Mouse (Mus musculus) forebrain, embryonic 16.5 days (tissue): ENCODE measurements around the gene Med13l. TPM values are rescaled to one million over a fixed set of nuclear protein-coding genes. Genes with fewer than 3 reads are reported as not detected.
A peak's percentile ranks its signal among the peaks of the same experiment; 100 is the strongest.

Experiments used
- ATAC-seq: fragments of 200-750 bp; cut with Nextera tagmentation; 2 replicates; pipeline ENCODE4 v1.8.0; 2017; ENCODE audit warnings: mild to moderate bottlenecking, moderate library complexity
- H3K27ac ChIP-seq: fragments of 300-500 bp; sonication (generic); 2 replicates; pipeline ENCODE4 v1.5.1; 2014; ENCODE audit warnings: low read length, control low read depth
- H3K27me3 ChIP-seq: fragments of 300-500 bp; sonication (generic); replicated peaks from 2 replicates; pipeline ENCODE4 v1.6.1; 2014; ENCODE audit warnings: low read length; ENCODE audit not compliant: control insufficient read depth, insufficient read depth
- H3K36me3 ChIP-seq: fragments of 300-500 bp; sonication (generic); 2 replicates; pipeline ENCODE4 v1.6.1; 2014; ENCODE audit not compliant: control insufficient read depth, insufficient read depth
- H3K4me1 ChIP-seq: fragments of 300-500 bp; sonication (generic); replicated peaks from 2 replicates; pipeline ENCODE4 v1.6.1; 2014; ENCODE audit warnings: low read length; ENCODE audit not compliant: control insufficient read depth, insufficient read depth
- H3K4me2 ChIP-seq: fragments of 300-500 bp; sonication (generic); 2 replicates; pipeline ENCODE4 v1.6.1; 2014; ENCODE audit warnings: mild to moderate bottlenecking, low read length, control low read depth
- H3K4me3 ChIP-seq: fragments of 300-500 bp; sonication (generic); replicated peaks from 2 replicates; pipeline ENCODE4 v1.5.1; 2014; ENCODE audit warnings: mild to moderate bottlenecking, low read length, control low read depth
- H3K9ac ChIP-seq: fragments of 300-500 bp; sonication (generic); replicated peaks from 2 replicates; pipeline ENCODE4 v1.6.1; 2014; ENCODE audit warnings: low read depth, low read length, control low read depth
- H3K9me3 ChIP-seq: fragments of 300-500 bp; sonication (generic); 2 replicates; pipeline ENCODE4 v1.6.1; 2016; ENCODE audit warnings: low read length; ENCODE audit not compliant: control insufficient read depth
- WGBS: fragments of 180-500 bp; shearing (Covaris S2); extraction: QIAGEN DNeasy Blood & Tissue Kit; methylation state at CpG from one replicate; pipeline ENCODE4 v1.1.7; 2014; 5-methylcytosine and 5-hydroxymethylcytosine counted together
- polyA plus RNA-seq: library from polyadenylated mRNA; unstranded; fragments of >200 nt; fragmentation: Nextera tagmentation; extraction: Ambion mirVana; gene quantifications from 2 replicates; pipeline ENCODE4 v1.2.1, GENCODE M21; 2015

Med13l gene
- polyA plus RNA-seq, 1 experiment from 2014 or later, result 24.9 TPM

- H3K27me3 ChIP-seq, result no peaks in the 10 kb centered on the region
- ATAC-seq, result no peak
- H3K27ac ChIP-seq, result no peak overlapping the region; the same call in 1 of the 2 replicates
- H3K4me1 ChIP-seq, result peaks cover 21% of the 10 kb centered on the region
- H3K36me3 ChIP-seq, result no peaks in the 10 kb centered on the region
- H3K9me3 ChIP-seq, result no peaks in the 10 kb centered on the region
- H3K4me3 ChIP-seq, result no peak overlapping the region
- H3K9ac ChIP-seq, result no peak overlapping the region
- WGBS, result 42% methylated on average over 4 of the region's 4 CpGs
- H3K4me2 ChIP-seq, result no peak overlapping the region
Observed at GRCm38 (mm10) chr5:118585355-118585754, 24.9 kb downstream of the Med13l start.

GRCm38 (mm10) chr5:118586560-118586959 lies 26.1 kb downstream of the Med13l start:
- no peak for ATAC-seq
- no peaks in the 10 kb centered on the region for H3K9me3 ChIP-seq
- H3K9ac ChIP-seq, result no peak overlapping the region
- no peaks in the 10 kb centered on the region for H3K27me3 ChIP-seq
- WGBS, result 61% methylated on average over 6 of the region's 6 CpGs
- no peak overlapping the region for H3K4me3 ChIP-seq
- peaks cover 33% of the 10 kb centered on the region for H3K4me1 ChIP-seq
- H3K36me3 ChIP-seq, result no peaks in the 10 kb centered on the region
- no peak overlapping the region for H3K27ac ChIP-seq
- no peak overlapping the region for H3K4me2 ChIP-seq

DNA sequence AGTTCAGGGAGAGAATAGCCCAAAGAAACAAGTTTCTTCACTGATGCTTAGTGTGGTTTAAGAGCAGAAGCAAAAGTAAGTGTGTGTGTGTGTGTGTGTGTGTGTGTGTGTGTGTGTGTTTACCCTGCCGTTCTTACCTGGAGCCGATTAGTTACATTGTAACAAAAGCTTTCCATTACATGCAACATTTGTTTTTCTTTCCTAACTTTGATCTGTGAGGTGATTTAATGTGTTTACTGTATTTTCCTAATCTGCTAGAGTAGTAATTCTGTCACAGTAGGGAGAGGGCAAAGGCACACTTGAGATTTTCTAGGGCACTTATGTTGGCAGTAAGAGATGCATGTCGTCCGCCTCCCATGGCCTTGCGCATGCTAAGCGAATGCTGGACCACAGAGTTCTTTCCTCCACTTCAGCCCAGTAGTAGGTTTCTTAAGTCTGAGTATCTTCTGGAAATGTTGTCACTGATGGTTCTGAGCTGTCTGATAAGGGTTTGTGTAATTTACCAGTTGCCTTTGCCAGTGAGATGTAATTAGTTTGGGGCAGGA lies 28.0 kb downstream of the Med13l start:
- Histone ChIP-seq H3K27me3 (no peaks in the 10 kb centered on the region), H3K9me3 (no peaks in the 10 kb centered on the region), H3K4me2 (no peak overlapping the region), H3K27ac (no peak overlapping the region), H3K4me3 (no peak overlapping the region), H3K36me3 (no peaks in the 10 kb centered on the region), H3K9ac (no peak overlapping the region), H3K4me1 (peaks cover 42% of the 10 kb centered on the region)
- 78% methylated on average over 6 of the region's 6 CpGs for WGBS
- ATAC-seq, result no peak

GRCm38 (mm10) chr5:118589186-118589892 lies 28.9 kb downstream of the Med13l start:
- H3K36me3 ChIP-seq, result no peaks in the 10 kb centered on the region
- no peaks in the 10 kb centered on the region for H3K9me3 ChIP-seq
- ATAC-seq, result no peak
- no peak overlapping the region for H3K4me2 ChIP-seq
- H3K27me3 ChIP-seq, result no peaks in the 10 kb centered on the region
- WGBS, result 82% methylated on average over 11 of the region's 11 CpGs
- H3K9ac ChIP-seq, result no peak overlapping the region
- no peak overlapping the region for H3K27ac ChIP-seq
- peaks cover 42% of the 10 kb centered on the region for H3K4me1 ChIP-seq
- no peak overlapping the region for H3K4me3 ChIP-seq

DNA sequence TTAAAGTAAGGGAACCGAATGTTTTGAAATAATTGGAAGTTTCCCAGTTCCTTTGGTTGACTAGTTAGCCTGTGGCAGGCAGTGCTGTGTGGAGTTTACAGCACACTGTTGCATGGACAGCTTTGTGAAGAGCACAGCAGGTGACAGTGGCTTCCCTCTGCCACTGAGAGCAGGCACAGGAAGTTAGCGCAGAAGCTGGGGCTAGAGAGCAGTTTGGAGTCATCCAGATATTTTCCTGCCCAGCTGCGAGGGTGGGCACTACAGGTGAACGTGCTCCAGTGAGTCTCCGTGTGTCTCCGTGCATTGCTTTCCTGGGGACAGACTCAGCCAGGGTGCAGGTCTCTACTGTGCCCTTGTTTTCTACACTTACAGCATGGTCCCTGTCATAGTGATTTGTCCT lies 30.4 kb downstream of the Med13l start:
- no peaks in the 10 kb centered on the region for H3K36me3 ChIP-seq
- no peaks in the 10 kb centered on the region for H3K27me3 ChIP-seq
- no peak overlapping the region for H3K4me2 ChIP-seq
- no peak overlapping the region for H3K9ac ChIP-seq
- peaks cover 44% of the 10 kb centered on the region for H3K4me1 ChIP-seq
- H3K9me3 ChIP-seq, result no peaks in the 10 kb centered on the region
- no peak for ATAC-seq
- no peak overlapping the region for H3K4me3 ChIP-seq
- WGBS, result 43% methylated on average over 6 of the region's 6 CpGs
- no peak overlapping the region for H3K27ac ChIP-seq

GRCm38 (mm10) chr5:118591826-118592499 lies 31.5 kb downstream of the Med13l start:
- H3K4me2 ChIP-seq, result 0 out of 2 replicates have a peak overlapping the region, but pooled peaks have one; percentile 4
- no peaks in the 10 kb centered on the region for H3K9me3 ChIP-seq
- H3K27me3 ChIP-seq, result no peaks in the 10 kb centered on the region
- no peak overlapping the region for H3K27ac ChIP-seq
- no peak overlapping the region for H3K4me3 ChIP-seq
- ATAC-seq, result no peak
- H3K36me3 ChIP-seq, result no peaks in the 10 kb centered on the region
- no peak overlapping the region for H3K9ac ChIP-seq
- H3K4me1 ChIP-seq, result peaks cover 55% of the 10 kb centered on the region
- 44% methylated on average over 11 of the region's 11 CpGs for WGBS

GRCm38 (mm10) chr5:118594470-118595236 lies 34.2 kb downstream of the Med13l start:
- Histone ChIP-seq H3K36me3 (no peaks in the 10 kb centered on the region), H3K4me3 (no peak overlapping the region), H3K9ac (no peak overlapping the region), H3K4me1 (peaks cover 49% of the 10 kb centered on the region), H3K9me3 (no peaks in the 10 kb centered on the region), H3K27me3 (no peaks in the 10 kb centered on the region), H3K27ac (0 out of 2 replicates have a peak overlapping the region, but pooled peaks have one; percentile 4), H3K4me2 (no peak overlapping the region)
- WGBS, result 55% methylated on average over 14 of the region's 14 CpGs
- 0 out of 2 replicates have a peak, but pooled peaks have one; percentile 36 for ATAC-seq

DNA sequence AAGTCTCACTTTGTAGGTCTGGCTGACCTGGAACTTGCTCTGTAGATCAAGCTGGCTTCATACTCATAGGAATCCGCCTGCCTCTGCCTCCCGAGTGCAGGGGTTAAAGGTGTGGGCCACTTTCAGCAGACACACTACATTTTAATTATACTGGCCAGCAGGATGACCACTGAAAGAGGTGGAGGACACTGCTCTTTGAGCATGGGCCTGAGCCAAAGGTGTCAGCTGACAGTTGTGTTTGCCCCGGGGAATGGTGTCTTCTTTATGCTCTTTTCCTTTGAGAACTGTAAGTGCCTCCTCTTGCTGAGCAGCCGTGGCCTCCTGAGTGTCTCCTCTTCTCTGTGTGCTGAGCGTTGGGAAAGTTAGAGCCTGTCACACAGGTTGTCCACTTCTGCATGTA lies 35.4 kb downstream of the Med13l start:
- H3K36me3 ChIP-seq, result no peaks in the 10 kb centered on the region
- H3K4me1 ChIP-seq, result peaks cover 53% of the 10 kb centered on the region
- no peak overlapping the region for H3K9ac ChIP-seq
- H3K9me3 ChIP-seq, result no peaks in the 10 kb centered on the region
- no peak overlapping the region for H3K4me2 ChIP-seq
- WGBS, result 83% methylated on average over 5 of the region's 5 CpGs
- H3K27ac ChIP-seq, result no peak overlapping the region
- no peak overlapping the region for H3K4me3 ChIP-seq
- no peak for ATAC-seq
- H3K27me3 ChIP-seq, result no peaks in the 10 kb centered on the region
